In genomic region chr17:23747471-23747870, GRCm38 (mm10) we compare ENCODE assay signal across 37 mouse cellular contexts. TPM values are rescaled to one million over a fixed set of nuclear protein-coding genes. Genes with fewer than 3 reads are reported as not detected.
"Had no signal": no experiment of that assay in that cellular context is flagged by ENCODE, and none has a peak within 500 bp of the region (broad histone marks: within the 10 kb centered on the region; RNA-seq: fewer than 3 reads in every experiment).

No protein-coding gene starts in this region.

- H3K4me2 ChIP-seq: limb, embryonic 12.5 days; limb, embryonic 13.5 days; limb, embryonic 15.5 days; liver, embryonic 11.5 days; liver, embryonic 12.5 days; liver, embryonic 13.5 days; liver, embryonic 15.5 days; lung, embryonic 14.5 days; lung, embryonic 15.5 days; midbrain, embryonic 12.5 days; midbrain, embryonic 15.5 days; neural tube, embryonic 12.5 days; neural tube, embryonic 13.5 days had no signal

- H3K9ac ChIP-seq: limb, embryonic 12.5 days; limb, embryonic 13.5 days; limb, embryonic 15.5 days; liver, embryonic 12.5 days; liver, embryonic 13.5 days; liver, embryonic 14.5 days; liver, embryonic 15.5 days; liver, postnatal 0 days; lung, embryonic 14.5 days; lung, embryonic 15.5 days; midbrain, embryonic 12.5 days; midbrain, embryonic 15.5 days; neural tube, embryonic 12.5 days; neural tube, embryonic 13.5 days had no signal

- DNase-seq: left cerebral cortex, postnatal 4 days; liver; liver, embryonic 13.5 days; liver, postnatal 0 days; lung, adult 18-20 months; lung, adult 2 months; lung, embryonic 14.5 days; lung, postnatal 10 days; lung, postnatal 14 days; midbrain, embryonic 14.5 days had no signal

- ATAC-seq: liver, embryonic 12.5 days; liver, postnatal 0 days; lung, postnatal 0 days; midbrain, embryonic 15.5 days; midbrain, embryonic 16.5 days had no signal

- H3K4me3 ChIP-seq: limb, embryonic 10.5 days; limb, embryonic 12.5 days; limb, embryonic 13.5 days; limb, embryonic 15.5 days; liver, embryonic 12.5 days; liver, embryonic 13.5 days; liver, embryonic 15.5 days; lung, embryonic 15.5 days; megakaryocyte, embryonic 14.5 days; midbrain, embryonic 10.5 days; midbrain, embryonic 12.5 days; midbrain, embryonic 15.5 days; myocyte; neural tube, embryonic 12.5 days; neural tube, embryonic 13.5 days had no signal

- H3K27ac ChIP-seq: limb, embryonic 10.5 days; limb, embryonic 12.5 days; limb, embryonic 13.5 days; limb, embryonic 15.5 days; liver, embryonic 12.5 days; liver, embryonic 13.5 days; liver, embryonic 14.5 days; liver, embryonic 15.5 days; lung, embryonic 15.5 days; macrophage; midbrain, embryonic 10.5 days; midbrain, embryonic 12.5 days; midbrain, embryonic 15.5 days; neural tube, embryonic 12.5 days; neural tube, embryonic 13.5 days had no signal

- H3K9me3 ChIP-seq: limb, embryonic 10.5 days; limb, embryonic 12.5 days; limb, embryonic 13.5 days; limb, embryonic 15.5 days; liver, embryonic 12.5 days; liver, embryonic 13.5 days; liver, embryonic 15.5 days; lung, embryonic 15.5 days; midbrain, embryonic 10.5 days; midbrain, embryonic 12.5 days; midbrain, embryonic 15.5 days; neural tube, embryonic 12.5 days; neural tube, embryonic 13.5 days had no signal

- H3K36me3 ChIP-seq: liver, embryonic 15.5 days had no signal

RNA-seq across cellular contexts. Expression of gene Kremen2, which starts 1.8 kb away (rescaled TPM):
- total RNA-seq: liver, adult 2 months; megakaryocyte, adult 5-6 weeks; monocyte, adult 5-6 weeks had no signal
- polyA plus RNA-seq: liver, embryonic 15.5 days; liver, embryonic 16.5 days; liver, postnatal 0 days; lung, embryonic 14.5 days; macrophage had no signal

RNA-seq across cellular contexts. Expression of gene 1520401A03Rik, which starts 24.9 kb away (rescaled TPM):
- total RNA-seq: left cerebral cortex, postnatal 25 days; liver, adult 2 months; megakaryocyte progenitor cell, adult 5-6 weeks; megakaryocyte, adult 5-6 weeks; megakaryocyte-erythroid progenitor cell, adult 5-6 weeks; midbrain, postnatal 0 days; monocyte, adult 5-6 weeks had no signal
- polyA plus RNA-seq: liver, adult 2 months; liver, postnatal 0 days; lung, adult 2 months; macrophage; midbrain, embryonic 10.5 days; midbrain, embryonic 14.5 days; midbrain, postnatal 0 days had no signal
